ENCODE assay signal across 9 mouse cellular contexts in the genomic region with DNA sequence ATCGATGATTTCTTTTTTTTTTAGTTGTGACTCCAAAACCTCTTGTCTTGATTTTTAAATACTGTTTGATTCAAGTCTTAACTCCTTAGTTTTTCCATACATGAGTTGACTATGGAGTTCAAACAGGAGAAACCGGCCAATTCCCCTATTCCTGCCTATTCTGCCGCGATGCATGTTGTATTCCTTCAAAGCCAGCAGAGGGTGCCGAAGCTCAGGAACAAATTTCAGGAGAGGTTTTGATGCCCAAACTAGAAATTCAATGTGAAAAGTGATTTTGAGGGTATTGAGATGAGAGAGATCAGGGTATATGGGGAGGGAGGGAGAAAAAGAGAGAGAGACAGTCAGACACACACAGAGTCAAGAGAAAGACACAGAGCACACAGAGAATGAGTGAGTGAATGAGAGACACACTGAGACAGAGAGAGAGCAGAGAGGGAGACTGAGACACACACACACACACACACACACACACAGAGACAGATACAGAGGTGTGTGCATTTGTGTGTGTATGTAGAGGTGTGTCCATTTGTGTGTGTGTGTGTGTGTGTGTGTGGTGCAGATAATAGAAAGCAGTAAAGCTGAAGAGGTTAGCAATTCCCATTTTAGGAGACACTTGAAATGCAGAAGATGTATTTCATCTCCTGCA.
DNase-seq lines count a peak whose midpoint lies in the region; ATAC-seq and TF ChIP-seq lines count a peak whose summit lies in the region.
"Had no signal": no experiment of that assay in that cellular context is flagged by ENCODE, and none has a peak within 500 bp of the region (broad histone marks: within the 10 kb centered on the region; RNA-seq: fewer than 3 reads in every experiment).

No protein-coding gene starts in this region.

- TF ChIP-seq CTCF in heart, adult 2 months (IDR thresholded peaks at IDR 0.05), result peak; percentile 61
- peak; percentile 38 for TF ChIP-seq CTCF in E14TG2a.4 (conservative IDR thresholded peaks at IDR 0.05; ENCODE audit: low read length)
- peak; percentile 68 for TF ChIP-seq CTCF in cortical plate, adult 2 months (IDR thresholded peaks at IDR 0.05; ENCODE audit: extremely low read depth, insufficient read depth, low read length)

- TF ChIP-seq EP300 in heart, adult 2 months (IDR thresholded peaks at IDR 0.05; ENCODE audit: insufficient read depth, low read depth, low read length), result no peak

- no peak overlapping the region for H3K27ac ChIP-seq in heart, adult 2 months
- H3K27ac ChIP-seq in heart, embryonic 11.5 days (ENCODE audit: low read depth, low read length), result no peak overlapping the region
- no peak overlapping the region for H3K27ac ChIP-seq in cortical plate, adult 2 months (ENCODE audit: insufficient read depth, low read length)
- no peak overlapping the region for H3K27ac ChIP-seq in hindbrain, embryonic 15.5 days (replicated peaks)
- no peak overlapping the region for H3K27ac ChIP-seq in limb, embryonic 12.5 days
- H3K27ac ChIP-seq: neural tube, embryonic 12.5 days had no signal

- no peaks in the 10 kb centered on the region for H3K27me3 ChIP-seq in heart, adult 2 months (ENCODE audit: control insufficient read depth, insufficient read depth, low read length)
- no peaks in the 10 kb centered on the region for H3K27me3 ChIP-seq in heart, embryonic 11.5 days (ENCODE audit: control insufficient read depth, insufficient read depth, low read length)
- no peaks in the 10 kb centered on the region for H3K27me3 ChIP-seq in E14TG2a.4 (ENCODE audit: insufficient read depth, low read length)
- no peaks in the 10 kb centered on the region for H3K27me3 ChIP-seq in hindbrain, embryonic 15.5 days
- no peaks in the 10 kb centered on the region for H3K27me3 ChIP-seq in limb, embryonic 12.5 days
- H3K27me3 ChIP-seq: neural tube, embryonic 12.5 days had no signal

- no peak overlapping the region for H3K9ac ChIP-seq in heart, adult 2 months (ENCODE audit: low read depth, low read length)
- no peak overlapping the region for H3K9ac ChIP-seq in heart, embryonic 11.5 days (ENCODE audit: low read depth, low read length)
- H3K9ac ChIP-seq in hindbrain, embryonic 15.5 days, result no peak overlapping the region
- no peak overlapping the region for H3K9ac ChIP-seq in limb, embryonic 12.5 days (replicated peaks)
- H3K9ac ChIP-seq: neural tube, embryonic 12.5 days had no signal

- H3K4me3 ChIP-seq in heart, adult 2 months, result no peak overlapping the region
- no peak overlapping the region for H3K4me3 ChIP-seq in heart, embryonic 11.5 days (ENCODE audit: low read depth, low read length)
- H3K4me3 ChIP-seq in E14TG2a.4 (replicated peaks; ENCODE audit: low read length), result no peak overlapping the region
- H3K4me3 ChIP-seq in cortical plate, adult 2 months (ENCODE audit: insufficient read depth, low read length), result no peak overlapping the region
- H3K4me3 ChIP-seq in hindbrain, embryonic 15.5 days, result no peak overlapping the region
- no peak overlapping the region for H3K4me3 ChIP-seq in limb, embryonic 12.5 days (replicated peaks)
- H3K4me3 ChIP-seq: neural tube, embryonic 12.5 days had no signal

- WGBS in heart, adult 2 months, result 23% methylated on average over 5 of the region's 5 CpGs
- 21% methylated on average over 5 of the region's 5 CpGs for WGBS in heart, embryonic 11.5 days (ENCODE audit: insufficient replicate concordance)
- WGBS in hindbrain, embryonic 15.5 days, result 25% methylated on average over 5 of the region's 5 CpGs
- WGBS in limb, embryonic 12.5 days, result 21% methylated on average over 5 of the region's 5 CpGs

- H3K9me3 ChIP-seq in heart, embryonic 11.5 days (replicated peaks; ENCODE audit: control insufficient read depth, low read length), result no peaks in the 10 kb centered on the region
- no peaks in the 10 kb centered on the region for H3K9me3 ChIP-seq in E14TG2a.4 (ENCODE audit: low read length)
- H3K9me3 ChIP-seq in hindbrain, embryonic 15.5 days, result no peaks in the 10 kb centered on the region
- H3K9me3 ChIP-seq in limb, embryonic 12.5 days, result no peaks in the 10 kb centered on the region
- H3K9me3 ChIP-seq: neural tube, embryonic 12.5 days had no signal

- H3K79me2 ChIP-seq in heart, adult 2 months (replicated peaks; ENCODE audit: control insufficient read depth, insufficient read depth, low read length), result no peaks in the 10 kb centered on the region

- intact Hi-C loops in heart, adult 2 months (cut with DNase I), result no loop called here

- no peak for DNase-seq in heart, adult 2 months
- no peak for DNase-seq in spleen, postnatal 14 days (ENCODE audit: low spot score in 2 of 2)
- no peak for DNase-seq in urinary bladder, adult 18-20 months (ENCODE audit: low spot score in 2 of 2)

- no peaks in the 10 kb centered on the region for H3K36me3 ChIP-seq in heart, adult 2 months (ENCODE audit: control insufficient read depth, insufficient read depth, low read length)
- no peaks in the 10 kb centered on the region for H3K36me3 ChIP-seq in heart, embryonic 11.5 days (ENCODE audit: control insufficient read depth, insufficient read depth, low read length)
- no peaks in the 10 kb centered on the region for H3K36me3 ChIP-seq in E14TG2a.4 (ENCODE audit: insufficient read depth, low read length)
- H3K36me3 ChIP-seq in hindbrain, embryonic 15.5 days, result no peaks in the 10 kb centered on the region
- H3K36me3 ChIP-seq in limb, embryonic 12.5 days, result no peaks in the 10 kb centered on the region
- H3K36me3 ChIP-seq: neural tube, embryonic 12.5 days had no signal

- no peaks in the 10 kb centered on the region for H3K4me1 ChIP-seq in heart, adult 2 months (ENCODE audit: control insufficient read depth, insufficient read depth, low read length)
- no peaks in the 10 kb centered on the region for H3K4me1 ChIP-seq in heart, embryonic 11.5 days (ENCODE audit: control insufficient read depth, insufficient read depth, low read length)
- H3K4me1 ChIP-seq in E14TG2a.4 (replicated peaks; ENCODE audit: low read depth, low read length), result no peaks in the 10 kb centered on the region
- H3K4me1 ChIP-seq in cortical plate, adult 2 months (ENCODE audit: control insufficient read depth, insufficient read depth, low read length), result peaks cover 3% of the 10 kb centered on the region; the same call in 1 of the 2 replicates
- H3K4me1 ChIP-seq in hindbrain, embryonic 15.5 days (replicated peaks), result 0 out of 2 replicates have a peak, but pooled peaks cover 6% of the 10 kb centered on the region
- H3K4me1 ChIP-seq in limb, embryonic 12.5 days (replicated peaks), result no peaks in the 10 kb centered on the region
- H3K4me1 ChIP-seq: neural tube, embryonic 12.5 days had no signal

- no peak overlapping the region for H3K4me2 ChIP-seq in heart, embryonic 11.5 days
- no peak overlapping the region for H3K4me2 ChIP-seq in hindbrain, embryonic 15.5 days
- no peak overlapping the region for H3K4me2 ChIP-seq in limb, embryonic 12.5 days
- H3K4me2 ChIP-seq: neural tube, embryonic 12.5 days had no signal

- no peak for TF ChIP-seq POLR2A in heart, adult 2 months (IDR thresholded peaks at IDR 0.05; ENCODE audit: insufficient read depth, low read depth, low read length)
- TF ChIP-seq POLR2A in cortical plate, adult 2 months (IDR thresholded peaks at IDR 0.05; ENCODE audit: extremely low read depth, insufficient read depth, low read length), result no peak

- no peak for ATAC-seq in heart, embryonic 11.5 days (replicated peaks; ENCODE audit: insufficient number of reproducible peaks, low FRiP score, low TSS enrichment)
- ATAC-seq in hindbrain, embryonic 15.5 days (ENCODE audit: low FRiP score, low read depth), result 0 out of 2 replicates have a peak, but pooled peaks have one; percentile 34
- 0 out of 2 replicates have a peak, but pooled peaks have one; percentile 37 for ATAC-seq in limb, embryonic 12.5 days (ENCODE audit: insufficient number of reproducible peaks, insufficient read depth, low FRiP score, low TSS enrichment, low read depth)
